ENCODE assay signal across 8 mouse cellular contexts in genomic region chr5:30465861-30466260, GRCm38 (mm10). TPM values are rescaled to one million over a fixed set of nuclear protein-coding genes. Genes with fewer than 3 reads are reported as not detected.
DNase-seq lines count a peak whose midpoint lies in the region; ATAC-seq lines count a peak whose summit lies in the region.

Gene 1700001C02Rik (plus strand): TSS chr5:30466047.

- H3K27ac ChIP-seq in embryonic facial prominence, embryonic 11.5 days (replicated peaks; ENCODE audit: low read depth, low read length), result no peak within 1 kb of the TSS
- H3K27ac ChIP-seq in heart, embryonic 15.5 days, result no peak within 1 kb of the TSS

- H3K4me2 ChIP-seq in embryonic facial prominence, embryonic 11.5 days (ENCODE audit: low read depth, low read length), result peak within 1 kb of the TSS; percentile 44
- peak within 1 kb of the TSS; percentile 55 for H3K4me2 ChIP-seq in heart, embryonic 15.5 days

- H3K9ac ChIP-seq in embryonic facial prominence, embryonic 11.5 days (replicated peaks; ENCODE audit: low read length), result no peak within 1 kb of the TSS
- H3K9ac ChIP-seq in heart, embryonic 15.5 days, result no peak within 1 kb of the TSS

- no peaks in the 10 kb centered on the region for H3K9me3 ChIP-seq in embryonic facial prominence, embryonic 11.5 days (replicated peaks; ENCODE audit: control insufficient read depth, low read length)
- no peaks in the 10 kb centered on the region for H3K9me3 ChIP-seq in heart, embryonic 15.5 days (replicated peaks)

- peaks cover 8% of the 10 kb centered on the region for H3K27me3 ChIP-seq in embryonic facial prominence, embryonic 11.5 days (ENCODE audit: control insufficient read depth, insufficient read depth, low read length)
- H3K27me3 ChIP-seq in heart, embryonic 15.5 days, result peaks cover 59% of the 10 kb centered on the region

- ATAC-seq in embryonic facial prominence, embryonic 11.5 days (replicated peaks; ENCODE audit: insufficient number of reproducible peaks, low FRiP score, low TSS enrichment, low read depth), result no peak
- ATAC-seq in heart, embryonic 15.5 days (replicated peaks; ENCODE audit: insufficient number of reproducible peaks, insufficient read depth, low FRiP score, low read depth), result no peak

- DNase-seq in layer of hippocampus, adult 11-12 months (ENCODE audit: low spot score), result peak; percentile 12
- no peak for DNase-seq in layer of hippocampus, adult 9-10 months (ENCODE audit: low spot score)
- DNase-seq in embryonic facial prominence, embryonic 11.5 days (ENCODE audit: low spot score), result no peak
- peak; percentile 8 for DNase-seq in lung, postnatal 36 days
- no peak for DNase-seq in adrenal gland, adult (ENCODE audit: inconsistent age in 2 of 2, low spot score in 1 of 2)
- DNase-seq in liver, result no peak
- DNase-seq in kidney, adult 11 months, result no peak

- 21% methylated on average over 21 of the region's 21 CpGs for WGBS in embryonic facial prominence, embryonic 11.5 days
- WGBS in heart, embryonic 15.5 days, result 20% methylated on average over 21 of the region's 21 CpGs

- no peaks in the 10 kb centered on the region for H3K36me3 ChIP-seq in embryonic facial prominence, embryonic 11.5 days (replicated peaks; ENCODE audit: control insufficient read depth, insufficient read depth, low read depth, low read length)
- no peaks in the 10 kb centered on the region for H3K36me3 ChIP-seq in heart, embryonic 15.5 days

- H3K4me1 ChIP-seq in embryonic facial prominence, embryonic 11.5 days (ENCODE audit: control insufficient read depth, insufficient read depth, low read length), result peaks cover 3% of the 10 kb centered on the region; the same call in 1 of the 2 replicates
- peaks cover 18% of the 10 kb centered on the region for H3K4me1 ChIP-seq in heart, embryonic 15.5 days (replicated peaks)

- no peak within 1 kb of the TSS for H3K4me3 ChIP-seq in embryonic facial prominence, embryonic 11.5 days (ENCODE audit: low read depth, low read length)
- peak within 1 kb of the TSS; percentile 29 for H3K4me3 ChIP-seq in heart, embryonic 15.5 days

RNA-seq across cellular contexts. Expression of gene 1700001C02Rik, which starts in this region (rescaled TPM):
- polyA plus RNA-seq in embryonic facial prominence, embryonic 11.5 days (2014; fragmentation: Nextera tagmentation; extraction: Ambion mirVana), result not detected in 2 replicates
- polyA plus RNA-seq in heart, embryonic 15.5 days (2015; fragmentation: Nextera tagmentation; extraction: Ambion mirVana), result 0.28 TPM in 1 of 2 replicates, not detected in the other

Comparison
In these comparisons a context has a peak if more than half of its experiments do, and no peak if none do; other contexts are left out.
1. DNase-seq: peak in layer of hippocampus, adult 11-12 months (single experiment) and lung, postnatal 36 days (single experiment); none in layer of hippocampus, adult 9-10 months (single experiment), embryonic facial prominence, embryonic 11.5 days (single experiment), adrenal gland, adult (0 of 2), liver (single experiment) and kidney, adult 11 months (single experiment).